Comparison of ENCODE assay signal across 8 mouse cellular contexts in the genomic region with DNA sequence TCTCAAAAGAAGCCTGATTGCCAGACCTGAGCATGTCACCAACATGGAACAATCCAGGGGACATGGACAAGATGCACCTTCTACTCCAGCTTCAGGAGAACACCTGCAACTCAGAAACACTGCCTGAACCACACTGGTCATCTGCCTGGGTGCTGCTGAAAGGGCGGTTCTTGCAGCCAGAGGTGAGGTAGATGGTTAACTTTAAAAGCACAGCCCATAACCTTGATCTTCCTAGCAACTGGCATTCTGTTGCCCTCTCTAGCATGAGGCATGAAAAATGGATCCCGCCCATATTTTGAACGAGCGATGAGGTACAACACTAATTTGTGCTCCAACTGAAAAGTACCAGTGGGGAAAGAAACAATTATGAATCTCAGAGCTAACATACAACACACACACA. TPM values are rescaled to one million over a fixed set of nuclear protein-coding genes. Genes with fewer than 3 reads are reported as not detected.
DNase-seq lines count a peak whose midpoint lies in the region; ATAC-seq lines count a peak whose summit lies in the region.

No protein-coding gene starts in this region.

- peaks cover 92% of the 10 kb centered on the region for H3K4me1 ChIP-seq in heart, embryonic 12.5 days (replicated peaks)
- peaks cover 91% of the 10 kb centered on the region for H3K4me1 ChIP-seq in forebrain, embryonic 12.5 days
- peaks cover 84% of the 10 kb centered on the region for H3K4me1 ChIP-seq in kidney, embryonic 14.5 days (ENCODE audit: control insufficient read depth, insufficient read depth, low read length)
- peaks cover 89% of the 10 kb centered on the region for H3K4me1 ChIP-seq in midbrain, embryonic 16.5 days (ENCODE audit: control insufficient read depth, insufficient read depth, low read length)

- no peak overlapping the region for H3K4me2 ChIP-seq in heart, embryonic 12.5 days
- peak overlapping the region; percentile 63 for H3K4me2 ChIP-seq in forebrain, embryonic 12.5 days
- no peak overlapping the region; the same call in 1 of the 2 replicates for H3K4me2 ChIP-seq in kidney, embryonic 14.5 days (replicated peaks; ENCODE audit: low read depth, low read length)
- H3K4me2 ChIP-seq in midbrain, embryonic 16.5 days (ENCODE audit: low read length): peak overlapping the region; percentile 61

- H3K4me3 ChIP-seq in heart, embryonic 12.5 days: no peak overlapping the region
- H3K4me3 ChIP-seq in forebrain, embryonic 12.5 days (replicated peaks): no peak overlapping the region
- no peak overlapping the region for H3K4me3 ChIP-seq in kidney, embryonic 14.5 days (ENCODE audit: low read length)
- H3K4me3 ChIP-seq in midbrain, embryonic 16.5 days (ENCODE audit: low read depth, low read length): peak overlapping the region; percentile 31

- H3K36me3 ChIP-seq in heart, embryonic 12.5 days: peaks cover 24% of the 10 kb centered on the region
- H3K36me3 ChIP-seq in forebrain, embryonic 12.5 days (replicated peaks): peaks cover 26% of the 10 kb centered on the region
- H3K36me3 ChIP-seq in kidney, embryonic 14.5 days (ENCODE audit: control insufficient read depth, insufficient read depth, low read length): peaks cover 22% of the 10 kb centered on the region
- peaks cover 6% of the 10 kb centered on the region; the same call in 1 of the 2 replicates for H3K36me3 ChIP-seq in midbrain, embryonic 16.5 days (ENCODE audit: control insufficient read depth, insufficient read depth, low read length)

- H3K27me3 ChIP-seq in heart, embryonic 12.5 days (replicated peaks): no peaks in the 10 kb centered on the region
- no peaks in the 10 kb centered on the region for H3K27me3 ChIP-seq in forebrain, embryonic 12.5 days
- H3K27me3 ChIP-seq in kidney, embryonic 14.5 days (ENCODE audit: control insufficient read depth, insufficient read depth, low read length): no peaks in the 10 kb centered on the region
- no peaks in the 10 kb centered on the region for H3K27me3 ChIP-seq in midbrain, embryonic 16.5 days (ENCODE audit: control insufficient read depth, insufficient read depth, low read depth, low read length)

- H3K27ac ChIP-seq in heart, embryonic 12.5 days (ENCODE audit: poor library complexity, severe bottlenecking): no peak overlapping the region
- H3K27ac ChIP-seq in forebrain, embryonic 12.5 days: peak overlapping the region; percentile 100; the same call in 1 of the 2 replicates
- H3K27ac ChIP-seq in kidney, embryonic 14.5 days (ENCODE audit: low read depth, low read length): peak overlapping the region; percentile 96; the same call in 1 of the 2 replicates
- peak overlapping the region; percentile 86 for H3K27ac ChIP-seq in midbrain, embryonic 16.5 days (ENCODE audit: low read length)

- ATAC-seq in heart, embryonic 12.5 days (ENCODE audit: insufficient number of reproducible peaks, low FRiP score): no peak
- ATAC-seq in forebrain, embryonic 12.5 days (ENCODE audit: low FRiP score): no peak
- no peak for ATAC-seq in kidney, embryonic 14.5 days (ENCODE audit: low FRiP score, low TSS enrichment)
- no peak for ATAC-seq in midbrain, embryonic 16.5 days

- 77% methylated on average over 4 of the region's 4 CpGs for WGBS in heart, embryonic 12.5 days
- WGBS in forebrain, embryonic 12.5 days: 61% methylated on average over 4 of the region's 4 CpGs
- WGBS in kidney, embryonic 14.5 days: 54% methylated on average over 4 of the region's 4 CpGs
- 55% methylated on average over 4 of the region's 4 CpGs for WGBS in midbrain, embryonic 16.5 days

- DNase-seq in heart, adult 8-10 months (ENCODE audit: low spot score): no peak
- DNase-seq in adrenal gland, postnatal 25 days: no peak
- no peak for DNase-seq in urinary bladder, adult 2 months (ENCODE audit: low spot score)
- no peak for DNase-seq in right cerebral cortex, postnatal 4 days

- no peaks in the 10 kb centered on the region for H3K9me3 ChIP-seq in heart, embryonic 12.5 days (replicated peaks)
- no peaks in the 10 kb centered on the region for H3K9me3 ChIP-seq in forebrain, embryonic 12.5 days
- H3K9me3 ChIP-seq in kidney, embryonic 14.5 days (ENCODE audit: control insufficient read depth, low read length): no peaks in the 10 kb centered on the region
- H3K9me3 ChIP-seq in midbrain, embryonic 16.5 days (replicated peaks; ENCODE audit: control insufficient read depth, low read length, poor library complexity, severe bottlenecking): no peaks in the 10 kb centered on the region

- H3K9ac ChIP-seq in heart, embryonic 12.5 days: 0 out of 2 replicates have a peak overlapping the region, but pooled peaks have one; percentile 1
- peak overlapping the region; percentile 58; the same call in 1 of the 2 replicates for H3K9ac ChIP-seq in forebrain, embryonic 12.5 days
- no peak overlapping the region for H3K9ac ChIP-seq in kidney, embryonic 14.5 days (ENCODE audit: low read depth, low read length)
- H3K9ac ChIP-seq in midbrain, embryonic 16.5 days (ENCODE audit: low read depth, low read length): peak overlapping the region; percentile 23

RNA-seq across cellular contexts. Expression of a gene that starts 21.6 kb away (rescaled TPM):
- polyA plus RNA-seq in heart, embryonic 12.5 days (2016; fragmentation: Nextera tagmentation; extraction: Ambion mirVana): 44.7 and 48.0 TPM in 2 replicates
- 10 to 100 TPM; 35.5 to 60.5 (median 45.4) TPM for total RNA-seq in heart, adult 8-10 months (2022)
- polyA plus RNA-seq in forebrain, embryonic 12.5 days (2016; fragmentation: Nextera tagmentation; extraction: Ambion mirVana): 67.6 and 71.5 TPM in 2 replicates
- polyA plus RNA-seq in kidney, embryonic 14.5 days (2014; fragmentation: Nextera tagmentation; extraction: Ambion mirVana): 44.3 and 61.1 TPM in 2 replicates
- polyA plus RNA-seq in midbrain, embryonic 16.5 days (2015; fragmentation: Nextera tagmentation; extraction: Ambion mirVana): 78.7 and 87.3 TPM in 2 replicates
- 57.4 and 73.1 TPM in 2 replicates for total RNA-seq in adrenal gland, postnatal 25 days (2021)
- 35.3 and 46.7 TPM in 2 replicates for polyA plus RNA-seq in urinary bladder, adult 2 months (2012; rRNA removed)

Comparison
In these comparisons a context has a peak if more than half of its experiments do, and no peak if none do; other contexts are left out.
1. H3K4me2 ChIP-seq: peak in forebrain, embryonic 12.5 days (single experiment) and midbrain, embryonic 16.5 days (single experiment); none in heart, embryonic 12.5 days (single experiment) and kidney, embryonic 14.5 days (single experiment).